Mouse (Mus musculus) megakaryocyte, adult 5-6 weeks (primary cell): ENCODE measurements around the gene B3galnt2. TPM values are rescaled to one million over a fixed set of nuclear protein-coding genes. Genes with fewer than 3 reads are reported as not detected.
"Not testable (repeated sequence)": the region's sequence is repeated elsewhere in the genome, so short reads cannot be mapped to it uniquely, and the experiment has no call there.

Experiments
- ATAC-seq: 2 replicates; pipeline ENCODE4 v1.8.0; 2016; ENCODE audit warnings: mild to moderate bottlenecking, inconsistent platforms; ENCODE audit not compliant: poor library complexity, severe bottlenecking
- total RNA-seq, 2 experiments: library from RNA; stranded (forward) in 1 of 2; stranded (reverse) in 1 of 2; fragments of 153-499, 151-499 nt in 1 of 2; fragments of 221-1000, 200-1000 nt in 1 of 2; gene quantifications; 2 replicates each; pipeline versions ENCODE4 v1.2.3 to v1.2.4; 2015 to 2017

The B3galnt2 gene
- total RNA-seq, 2 experiments from 2014 or later: 16.8 to 25.9 TPM

- ATAC-seq: no peak
These were observed 50.7 kb downstream of the B3galnt2 start for GRCm38 (mm10) chr13:14004999-14005398.

GRCm38 (mm10) chr13:14006056-14006455, 51.8 kb downstream of the B3galnt2 start:
- ATAC-seq: no peak

GRCm38 (mm10) chr13:14011454-14011995, 57.3 kb downstream of the B3galnt2 start:
- peak; percentile 21; the same call in 1 of the 2 replicates for ATAC-seq

GRCm38 (mm10) chr13:14014001-14014400, 59.7 kb downstream of the B3galnt2 start:
- no peak for ATAC-seq

- ATAC-seq: no peak
These were observed 60.3 kb downstream of the B3galnt2 start for GRCm38 (mm10) chr13:14014540-14014939.

GRCm38 (mm10) chr13:14015609-14016008, 61.3 kb downstream of the B3galnt2 start:
- ATAC-seq: no peak

GRCm38 (mm10) chr13:14018283-14018682, 64.0 kb downstream of the B3galnt2 start:
- ATAC-seq: no peak

- no peak for ATAC-seq
These were observed 64.6 kb downstream of the B3galnt2 start for GRCm38 (mm10) chr13:14018852-14019251.

GRCm38 (mm10) chr13:14021417-14021816, 67.1 kb downstream of the B3galnt2 start:
- not testable (repeated sequence) for ATAC-seq

GRCm38 (mm10) chr13:14025554-14025953, 71.3 kb downstream of the B3galnt2 start:
- ATAC-seq: no peak

GRCm38 (mm10) chr13:14026154-14026820, 72.0 kb downstream of the B3galnt2 start:
- no peak for ATAC-seq

GRCm38 (mm10) chr13:14033309-14034072, 79.2 kb downstream of the B3galnt2 start:
- no peak for ATAC-seq

- ATAC-seq: peak; percentile 49
These were observed 79.7 kb downstream of the B3galnt2 start for GRCm38 (mm10) chr13:14034073-14034348.

GRCm38 (mm10) chr13:14035352-14035751, 81.1 kb downstream of the B3galnt2 start:
- not testable (repeated sequence) for ATAC-seq

- no peak for ATAC-seq
These were observed 81.8 kb downstream of the B3galnt2 start for GRCm38 (mm10) chr13:14035875-14036630.

- ATAC-seq: no peak
These were observed 84.6 kb downstream of the B3galnt2 start for GRCm38 (mm10) chr13:14038911-14039291.

GRCm38 (mm10) chr13:14039292-14039965, 85.2 kb downstream of the B3galnt2 start, which contains the start of gene Tbce:
Tbce (minus strand) TSS chr13:14039638.
- ATAC-seq: peak; percentile 98

GRCm38 (mm10) chr13:14040186-14040585, 85.9 kb downstream of the B3galnt2 start:
- no peak for ATAC-seq

- ATAC-seq: no peak
These were observed 89.6 kb downstream of the B3galnt2 start for GRCm38 (mm10) chr13:14043851-14044250.

- no peak for ATAC-seq
These were observed 90.3 kb downstream of the B3galnt2 start for GRCm38 (mm10) chr13:14044521-14044920.
